Mouse (Mus musculus) neural tube, embryonic 13.5 days (tissue): Measurements from ENCODE around the gene Psma2. TPM values are rescaled to one million over a fixed set of nuclear protein-coding genes. Genes with fewer than 3 reads are reported as not detected.
A peak's percentile ranks its signal among the peaks of the same experiment; 100 is the strongest.

Source experiments
- ATAC-seq: fragments of 200-750 bp; cut with Nextera tagmentation; 2 replicates; pipeline ENCODE4 v1.8.0; 2017; ENCODE audit warnings: low read depth, mild to moderate bottlenecking, moderate TSS enrichment, moderate library complexity
- H3K27ac ChIP-seq: fragments of 300-500 bp; sonication (generic); replicated peaks from 2 replicates; pipeline ENCODE4 v1.5.1; 2015; ENCODE audit warnings: moderate library complexity, mild to moderate bottlenecking, inconsistent platforms
- H3K27me3 ChIP-seq: fragments of 300-500 bp; sonication (generic); 2 replicates; pipeline ENCODE4 v1.6.1; 2015; ENCODE audit warnings: mild to moderate bottlenecking, inconsistent platforms
- H3K36me3 ChIP-seq: fragments of 300-500 bp; sonication (generic); 2 replicates; pipeline ENCODE4 v1.6.1; 2015; ENCODE audit warnings: mild to moderate bottlenecking, inconsistent platforms
- H3K4me1 ChIP-seq: fragments of 300-500 bp; sonication (generic); replicated peaks from 2 replicates; pipeline ENCODE4 v1.6.1; 2015; ENCODE audit warnings: inconsistent platforms
- H3K4me2 ChIP-seq: fragments of 300-500 bp; sonication (generic); 2 replicates; pipeline ENCODE4 v1.6.1; 2015; ENCODE audit warnings: inconsistent platforms, mild to moderate bottlenecking, moderate library complexity
- H3K4me3 ChIP-seq: fragments of 300-500 bp; sonication (generic); 2 replicates; pipeline ENCODE4 v1.5.1; 2015; ENCODE audit warnings: mild to moderate bottlenecking, inconsistent platforms
- H3K9ac ChIP-seq: fragments of 300-500 bp; sonication (generic); 2 replicates; pipeline ENCODE4 v1.6.1; 2015; ENCODE audit warnings: moderate library complexity, mild to moderate bottlenecking, inconsistent platforms
- H3K9me3 ChIP-seq: fragments of 300-500 bp; sonication (generic); 2 replicates; pipeline ENCODE4 v1.6.1; 2016; ENCODE audit warnings: inconsistent platforms
- WGBS: fragments of 180-500 bp; shearing (Covaris S2); methylation state at CpG from one replicate; pipeline ENCODE4 v1.1.7; 2015; 5-methylcytosine and 5-hydroxymethylcytosine counted together
- polyA plus RNA-seq: library from polyadenylated mRNA; unstranded; fragments of >200 nt; fragmentation: Nextera tagmentation; extraction: Ambion mirVana; gene quantifications from 2 replicates; pipeline ENCODE4 v1.2.1, GENCODE M21; 2015

Psma2 gene
- 199 and 202 TPM in 2 replicates for polyA plus RNA-seq

DNA sequence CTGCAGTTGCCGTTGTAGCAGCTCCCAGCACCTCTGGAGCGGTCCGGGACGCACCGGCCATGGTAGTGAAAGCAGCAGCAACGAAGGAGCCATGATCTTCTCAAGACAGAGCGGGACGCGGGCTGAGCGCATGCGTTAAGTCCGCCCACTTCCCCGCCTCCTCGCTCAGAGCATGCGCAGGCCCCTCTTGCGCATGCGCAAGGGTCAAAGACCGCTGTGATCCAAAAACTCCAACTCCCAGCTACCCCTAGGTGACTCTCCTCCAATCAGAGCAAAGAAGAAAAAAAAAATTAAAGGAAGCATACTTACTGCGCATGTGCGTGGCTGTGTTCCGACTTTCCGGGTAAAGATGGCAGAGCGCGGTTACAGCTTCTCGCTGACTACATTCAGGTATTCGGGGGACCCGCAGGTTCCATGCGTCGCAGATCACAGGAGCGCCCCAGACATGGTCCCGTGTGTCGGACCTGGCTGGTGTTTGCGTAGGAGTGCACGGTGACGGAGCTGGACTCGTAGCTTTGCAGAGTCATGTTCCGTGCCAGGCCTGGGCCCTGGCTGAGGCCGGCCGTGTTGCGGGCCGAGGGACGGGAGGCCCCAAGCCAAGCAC, at the start of gene Psma2, which contains the start of gene Mrpl32:
Psma2 (plus strand) TSS at position 315 of the 604 bp plus-strand sequence.
Mrpl32 (minus strand) TSS at position 240 of the 604 bp plus-strand sequence.
- H3K9ac ChIP-seq, result peak within 1 kb of the TSS; percentile 94
- peak within 1 kb of the TSS; percentile 72 for H3K27ac ChIP-seq
- peaks cover 25% of the 10 kb centered on the region for H3K4me1 ChIP-seq
- H3K4me2 ChIP-seq, result peak within 1 kb of the TSS; percentile 86
- ATAC-seq, result peak; percentile 99
- H3K9me3 ChIP-seq, result no peaks in the 10 kb centered on the region
- peak within 1 kb of the TSS; percentile 95 for H3K4me3 ChIP-seq
- H3K36me3 ChIP-seq, result peaks cover 38% of the 10 kb centered on the region
- WGBS, result under 1% methylated on average over 42 of the region's 42 CpGs
- H3K27me3 ChIP-seq, result no peaks in the 10 kb centered on the region

DNA sequence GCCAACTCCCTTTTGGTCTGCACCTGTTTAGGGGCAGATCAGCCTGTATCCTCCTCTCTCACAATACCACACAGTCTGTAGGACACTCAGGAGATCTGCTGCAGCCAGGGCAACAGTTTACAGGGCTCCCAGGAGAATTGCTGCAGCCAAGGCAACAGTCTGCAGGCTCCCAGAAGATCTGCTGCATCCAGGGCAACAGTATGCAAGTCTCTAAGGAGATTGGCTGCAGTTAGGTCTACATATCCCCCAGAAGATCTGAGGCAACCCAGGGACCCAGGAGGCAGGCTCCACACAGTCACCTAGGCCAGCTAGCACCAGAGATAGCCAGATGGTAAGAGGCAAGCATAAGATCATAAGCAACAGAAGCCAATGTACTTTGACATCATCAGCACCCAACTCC, 38.9 kb upstream of the Psma2 start:
- Histone ChIP-seq H3K27me3 (no peaks in the 10 kb centered on the region), H3K27ac (no peak overlapping the region), H3K9ac (no peak overlapping the region), H3K4me1 (no peaks in the 10 kb centered on the region), H3K4me2 (no peak overlapping the region), H3K4me3 (no peak overlapping the region), H3K9me3 (no peaks in the 10 kb centered on the region; the same call in 1 of the 2 replicates), H3K36me3 (no peaks in the 10 kb centered on the region)
- no peak for ATAC-seq

DNA sequence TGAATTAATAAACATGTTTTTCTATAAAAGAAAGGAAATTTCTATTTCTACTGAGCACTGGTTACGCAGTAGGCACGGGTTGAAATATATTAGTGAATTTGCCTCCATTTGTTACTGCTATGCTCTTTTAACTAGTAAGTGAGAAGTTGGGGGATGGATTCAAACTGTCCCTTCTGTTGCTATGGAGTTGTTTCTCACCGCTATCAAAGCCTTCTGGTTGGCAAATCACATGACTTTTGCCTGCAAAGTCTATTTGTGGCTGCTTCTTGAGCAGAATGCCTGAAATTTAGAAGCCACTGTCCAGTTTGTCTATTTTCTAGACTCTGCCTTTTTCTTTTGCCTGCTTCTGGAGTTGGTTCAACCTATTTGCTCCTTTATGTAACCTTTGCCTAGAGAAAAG, 32.6 kb upstream of the Psma2 start:
- WGBS, result 75% methylated on average over 3 of the region's 3 CpGs
- Histone ChIP-seq H3K4me1 (no peaks in the 10 kb centered on the region), H3K4me2 (no peak overlapping the region), H3K27ac (no peak overlapping the region), H3K9ac (no peak overlapping the region), H3K4me3 (no peak overlapping the region), H3K36me3 (no peaks in the 10 kb centered on the region), H3K27me3 (no peaks in the 10 kb centered on the region), H3K9me3 (no peaks in the 10 kb centered on the region)
- no peak for ATAC-seq

DNA sequence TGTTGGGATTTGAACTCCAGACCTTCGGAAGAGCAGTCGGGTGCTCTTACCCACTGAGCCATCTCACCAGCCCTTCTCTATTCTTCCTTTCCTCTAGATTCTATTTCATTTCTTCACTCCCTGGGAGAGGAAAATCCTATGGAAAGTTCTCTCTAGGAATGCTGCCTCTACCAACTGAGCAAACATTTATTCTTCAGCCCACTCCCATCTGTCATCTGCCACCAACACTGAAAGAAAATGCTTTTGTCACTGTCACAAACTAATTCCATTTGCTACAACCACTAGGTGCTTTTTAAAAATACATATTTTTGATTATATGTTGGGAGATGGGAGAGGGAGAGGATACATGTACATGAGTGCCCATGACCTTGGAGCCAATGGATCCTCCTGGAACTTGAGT, 10.3 kb upstream of the Psma2 start:
- no peak for ATAC-seq
- H3K9me3 ChIP-seq, result no peaks in the 10 kb centered on the region
- no peaks in the 10 kb centered on the region for H3K36me3 ChIP-seq
- no peaks in the 10 kb centered on the region for H3K4me1 ChIP-seq
- H3K4me3 ChIP-seq, result no peak overlapping the region
- no peak overlapping the region for H3K4me2 ChIP-seq
- no peak overlapping the region for H3K27ac ChIP-seq
- H3K27me3 ChIP-seq, result no peaks in the 10 kb centered on the region
- H3K9ac ChIP-seq, result no peak overlapping the region
- 93% methylated on average over 2 of the region's 2 CpGs for WGBS

DNA sequence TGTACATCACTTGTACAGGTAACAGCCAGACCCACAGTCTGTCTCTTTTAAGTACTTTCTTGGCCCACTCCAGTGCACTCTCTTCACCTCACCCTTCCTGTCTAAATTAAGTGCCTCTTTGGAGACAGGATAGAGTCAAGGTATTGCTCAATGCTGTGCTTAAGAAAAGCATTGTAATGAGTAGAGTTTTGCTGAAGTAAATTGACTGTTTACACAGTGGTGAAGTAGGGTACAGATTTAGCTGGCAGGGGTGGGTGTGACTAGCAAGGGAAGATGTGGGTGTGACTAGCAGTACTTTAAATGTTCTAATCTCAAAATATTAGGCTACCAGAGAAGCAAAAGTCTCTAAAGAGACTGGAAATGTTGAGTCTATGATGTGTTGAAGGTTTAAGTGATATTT, 5.4 kb upstream of the Psma2 start:
- Histone ChIP-seq H3K27me3 (no peaks in the 10 kb centered on the region), H3K4me3 (no peak overlapping the region), H3K4me1 (peaks cover 13% of the 10 kb centered on the region), H3K4me2 (no peak overlapping the region), H3K9ac (no peak overlapping the region), H3K27ac (no peak overlapping the region), H3K9me3 (no peaks in the 10 kb centered on the region), H3K36me3 (peaks cover 17% of the 10 kb centered on the region)
- ATAC-seq, result no peak

DNA sequence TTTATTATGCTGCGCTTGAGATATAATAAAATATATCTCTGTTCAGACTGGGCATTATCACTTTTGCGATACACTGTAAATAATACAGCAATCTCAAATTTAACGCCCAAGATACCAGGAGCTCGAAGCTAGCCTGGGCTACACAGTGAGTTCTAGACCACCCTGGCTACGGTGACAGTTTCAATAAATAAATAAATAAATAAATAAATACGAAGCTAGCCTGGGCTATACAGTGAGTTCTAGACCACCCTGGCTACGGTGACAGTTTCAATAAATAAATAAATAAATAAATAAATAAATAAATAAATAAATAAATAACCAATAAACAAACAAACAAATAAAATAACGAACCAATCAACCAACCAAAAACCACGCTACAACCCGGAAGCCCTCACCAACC, 577 bp upstream of the Psma2 start:
- 5% methylated on average over 10 of the region's 10 CpGs for WGBS
- peak; percentile 81 for ATAC-seq
- no peaks in the 10 kb centered on the region for H3K9me3 ChIP-seq
- peaks cover 32% of the 10 kb centered on the region for H3K36me3 ChIP-seq
- H3K4me2 ChIP-seq, result peak overlapping the region; percentile 71
- H3K27ac ChIP-seq, result peak overlapping the region; percentile 72
- peak overlapping the region; percentile 95 for H3K4me3 ChIP-seq
- H3K4me1 ChIP-seq, result peaks cover 25% of the 10 kb centered on the region
- peak overlapping the region; percentile 79 for H3K9ac ChIP-seq
- no peaks in the 10 kb centered on the region for H3K27me3 ChIP-seq

DNA sequence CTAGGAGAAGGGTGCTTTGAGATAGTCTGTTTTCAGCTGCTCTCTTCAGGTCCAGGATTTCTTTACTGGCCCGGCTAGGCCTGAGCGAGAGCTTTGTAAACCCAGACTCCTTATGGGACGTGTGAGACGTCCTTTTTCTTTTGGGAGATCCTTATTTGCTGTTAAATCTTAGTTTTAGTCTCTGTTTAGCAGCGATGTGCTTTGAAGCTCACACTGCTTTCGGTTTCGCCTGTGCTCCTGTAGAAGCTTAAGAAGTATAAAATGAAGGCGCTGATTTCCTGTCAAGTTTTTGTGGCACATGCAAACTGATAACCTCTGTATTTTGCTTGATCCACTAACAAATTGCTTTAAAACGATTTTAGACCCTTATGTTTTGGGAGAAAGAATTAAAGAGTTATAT, 513 bp downstream of the Psma2 start:
- peak overlapping the region; percentile 95 for H3K4me3 ChIP-seq

DNA sequence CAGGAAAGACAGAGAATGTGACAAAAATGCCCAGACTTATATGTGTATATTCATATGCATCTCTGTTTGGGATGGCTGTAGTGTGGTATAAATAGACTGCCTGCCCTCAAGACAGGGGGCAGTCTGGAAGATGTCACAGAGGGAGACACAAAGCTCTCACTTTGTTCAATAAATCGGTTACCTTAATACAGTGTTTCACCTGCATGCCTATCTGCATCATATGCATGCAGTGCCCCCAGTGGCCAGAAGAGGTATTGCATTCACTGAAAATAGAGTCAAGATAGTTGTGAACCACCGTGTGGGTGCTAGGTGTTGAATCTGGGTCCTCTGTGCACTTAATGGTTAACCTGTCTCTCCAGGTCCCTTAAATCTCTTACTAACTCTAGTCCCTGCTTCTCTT, 5.7 kb downstream of the Psma2 start:
- Histone ChIP-seq H3K27ac (no peak overlapping the region), H3K36me3 (peaks cover 64% of the 10 kb centered on the region), H3K4me1 (peaks cover 10% of the 10 kb centered on the region; the same call in 1 of the 2 replicates), H3K4me3 (no peak overlapping the region), H3K27me3 (no peaks in the 10 kb centered on the region), H3K9me3 (no peaks in the 10 kb centered on the region), H3K9ac (no peak overlapping the region), H3K4me2 (no peak overlapping the region)
- 0 out of 2 replicates have a peak, but pooled peaks have one; percentile 43 for ATAC-seq
- 60% methylated on average over 2 of the region's 2 CpGs for WGBS

More for the DNA sequence above, 513 bp downstream of the Psma2 start:
- peak overlapping the region; percentile 67 for H3K27ac ChIP-seq
- H3K27me3 ChIP-seq, result no peaks in the 10 kb centered on the region
- H3K36me3 ChIP-seq, result peaks cover 39% of the 10 kb centered on the region
- H3K4me1 ChIP-seq, result peaks cover 25% of the 10 kb centered on the region
- no peak for ATAC-seq
- peak overlapping the region; percentile 94 for H3K9ac ChIP-seq
- no peaks in the 10 kb centered on the region for H3K9me3 ChIP-seq
- under 1% methylated on average over 9 of the region's 9 CpGs for WGBS
- peak overlapping the region; percentile 86 for H3K4me2 ChIP-seq

DNA sequence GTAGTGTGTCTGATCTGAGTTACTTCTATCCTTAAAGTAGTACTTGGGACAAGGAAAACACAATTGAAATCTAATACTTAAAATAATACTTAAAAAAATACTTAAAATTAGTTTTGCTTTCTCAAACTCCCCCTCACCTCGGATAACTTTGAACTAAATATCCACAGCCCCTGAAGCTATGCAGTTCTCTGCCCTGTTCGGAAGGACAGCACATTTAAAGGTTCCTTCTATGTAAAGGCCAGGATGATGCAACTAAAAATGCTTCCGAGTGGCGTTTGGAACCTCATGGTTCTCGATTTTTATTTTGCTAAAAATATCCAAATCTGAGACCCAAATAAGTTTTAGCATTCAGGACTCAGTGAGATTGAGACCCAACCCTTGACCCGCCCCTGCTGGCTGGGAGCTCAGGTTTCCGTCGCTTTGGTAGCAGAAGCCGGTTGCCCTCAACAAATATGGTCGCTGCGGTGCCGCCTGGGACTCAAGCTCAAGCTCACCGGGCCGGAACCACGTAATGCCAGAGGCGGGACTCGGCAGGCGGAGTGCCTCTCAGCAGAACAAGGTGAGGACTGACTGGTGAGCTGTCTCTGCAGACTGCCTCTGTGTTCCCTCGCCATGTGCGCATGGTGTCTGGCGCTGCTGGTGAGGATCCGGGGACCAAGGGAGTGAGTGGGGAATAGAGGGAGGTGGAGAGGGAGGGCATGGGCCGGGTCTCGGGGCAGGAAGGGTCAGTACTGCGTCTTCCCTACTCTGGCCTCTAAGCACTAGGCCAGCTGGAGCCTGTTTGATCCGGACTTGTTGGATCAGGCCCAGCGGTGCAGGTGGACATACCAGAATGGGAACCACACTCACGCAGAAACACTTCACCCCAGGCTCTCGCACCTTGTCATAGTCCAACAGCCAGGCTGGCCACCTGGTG, 16.9 kb downstream of the Psma2 start, which contains the start of gene AW209491:
AW209491 (plus strand) TSS at position 429 of the 916 bp plus-strand sequence.
- ATAC-seq, result peak; percentile 97
- WGBS, result 1% methylated on average over 29 of the region's 29 CpGs
- peak within 1 kb of the TSS; percentile 75 for H3K27ac ChIP-seq

DNA sequence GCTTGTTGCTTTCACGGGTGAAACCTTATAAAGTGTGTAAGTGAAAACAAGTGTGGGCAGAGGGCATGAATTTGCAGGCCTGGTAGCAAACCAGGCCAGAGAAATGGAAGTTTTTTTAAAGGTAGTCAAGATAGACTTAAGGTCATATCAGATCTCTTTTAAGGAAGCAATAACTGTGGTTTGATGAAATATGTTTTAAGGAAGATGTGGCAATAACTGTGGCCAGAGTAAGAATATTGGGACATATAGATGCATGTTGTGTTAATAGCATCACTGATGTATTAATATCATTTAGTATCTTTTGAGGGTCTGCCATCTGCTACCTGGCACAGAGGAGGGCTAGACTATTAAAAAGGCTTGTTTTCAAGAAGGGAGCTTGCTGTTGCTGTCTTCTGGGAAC, 27.0 kb downstream of the Psma2 start:
- Histone ChIP-seq H3K4me3 (no peak overlapping the region), H3K4me1 (no peaks in the 10 kb centered on the region), H3K4me2 (no peak overlapping the region), H3K27ac (no peak overlapping the region), H3K9ac (no peak overlapping the region), H3K9me3 (no peaks in the 10 kb centered on the region), H3K36me3 (peaks cover 27% of the 10 kb centered on the region), H3K27me3 (no peaks in the 10 kb centered on the region)
- ATAC-seq, result no peak
- WGBS, result 72% methylated on average over 1 of the region's 1 CpGs

More for the DNA sequence above, 16.9 kb downstream of the Psma2 start, which contains the start of gene AW209491:
- Histone ChIP-seq H3K4me2 (peak within 1 kb of the TSS; percentile 72), H3K4me3 (peak within 1 kb of the TSS; percentile 59), H3K9ac (peak within 1 kb of the TSS; percentile 88), H3K9me3 (no peaks in the 10 kb centered on the region), H3K27me3 (no peaks in the 10 kb centered on the region), H3K36me3 (peaks cover 30% of the 10 kb centered on the region), H3K4me1 (peaks cover 18% of the 10 kb centered on the region)

DNA sequence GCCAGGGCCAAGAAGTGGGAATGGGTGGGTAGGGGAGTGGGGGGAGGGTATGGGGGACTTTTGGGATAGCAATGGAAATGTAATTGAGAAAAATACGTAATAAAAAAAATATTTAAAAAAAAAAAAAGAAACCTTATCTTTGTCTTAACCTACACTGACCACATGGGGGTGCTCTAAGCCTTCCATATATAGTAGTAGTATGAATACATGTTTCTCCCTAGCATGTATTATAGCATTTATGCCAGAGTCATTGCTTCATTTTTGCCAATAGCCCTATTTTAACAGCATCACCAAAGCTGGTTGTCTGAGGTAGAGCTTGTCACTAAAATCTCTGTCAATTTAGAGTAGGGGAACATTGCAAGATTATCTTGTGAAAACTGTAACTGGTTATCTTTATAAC, 36.3 kb downstream of the Psma2 start:
- Histone ChIP-seq H3K27ac (no peak overlapping the region), H3K9me3 (no peaks in the 10 kb centered on the region), H3K4me2 (no peak overlapping the region), H3K4me3 (no peak overlapping the region), H3K9ac (no peak overlapping the region), H3K27me3 (no peaks in the 10 kb centered on the region), H3K36me3 (no peaks in the 10 kb centered on the region), H3K4me1 (no peaks in the 10 kb centered on the region)
- WGBS, result 12% methylated on average over 1 of the region's 1 CpGs
- ATAC-seq, result peak; percentile 63; the same call in 1 of the 2 replicates

DNA sequence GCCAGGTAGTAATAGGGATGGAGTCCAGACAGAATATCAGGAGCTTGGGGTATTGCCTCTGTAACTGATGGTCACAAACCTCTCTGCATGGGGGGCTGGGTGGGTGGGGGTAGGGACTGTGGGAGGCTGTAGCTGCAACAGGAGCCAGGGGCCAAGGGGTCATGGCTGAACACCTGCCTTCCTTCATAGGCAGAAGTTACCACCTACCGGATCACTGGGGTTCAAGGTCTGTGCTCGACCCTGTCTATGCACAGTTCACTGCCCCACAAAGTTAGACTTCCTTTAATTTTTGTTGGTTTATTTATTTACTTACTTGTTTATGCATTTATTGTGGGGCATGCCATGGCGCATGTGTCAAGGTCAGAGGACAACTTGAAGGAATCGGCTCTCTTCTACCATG, 54.1 kb downstream of the Psma2 start:
- Histone ChIP-seq H3K27me3 (no peaks in the 10 kb centered on the region), H3K36me3 (no peaks in the 10 kb centered on the region), H3K9me3 (no peaks in the 10 kb centered on the region), H3K4me2 (no peak overlapping the region), H3K4me3 (no peak overlapping the region), H3K4me1 (no peaks in the 10 kb centered on the region), H3K9ac (no peak overlapping the region), H3K27ac (no peak overlapping the region)
- WGBS, result 85% methylated on average over 4 of the region's 4 CpGs
- no peak for ATAC-seq
